ENCODE assay signal across 7 mouse cellular contexts in genomic region chr10:81192270-81192967, GRCm38 (mm10). TPM values are rescaled to one million over a fixed set of nuclear protein-coding genes. Genes with fewer than 3 reads are reported as not detected.
DNase-seq lines count a peak whose midpoint lies in the region; ATAC-seq lines count a peak whose summit lies in the region.

No protein-coding gene starts in this region.

- H3K4me2 ChIP-seq in midbrain, embryonic 11.5 days: peak overlapping the region; percentile 95

- H3K4me1 ChIP-seq in limb, embryonic 10.5 days: peaks cover 32% of the 10 kb centered on the region
- H3K4me1 ChIP-seq in midbrain, embryonic 11.5 days (ENCODE audit: control insufficient read depth, insufficient read depth, low read length): peaks cover 15% of the 10 kb centered on the region

- under 1% methylated on average over 93 of the region's 93 CpGs for WGBS in limb, embryonic 10.5 days
- 1% methylated on average over 92 of the region's 93 CpGs for WGBS in midbrain, embryonic 11.5 days

- no peaks in the 10 kb centered on the region for H3K9me3 ChIP-seq in limb, embryonic 10.5 days (replicated peaks)
- no peaks in the 10 kb centered on the region for H3K9me3 ChIP-seq in midbrain, embryonic 11.5 days (ENCODE audit: control insufficient read depth, low read length)

- peak overlapping the region; percentile 86 for H3K9ac ChIP-seq in midbrain, embryonic 11.5 days (ENCODE audit: low read length)

- peak; percentile 38 for ATAC-seq in granulocyte monocyte progenitor cell, adult 5-6 weeks (replicated peaks; ENCODE audit: poor library complexity, severe bottlenecking)
- peak; percentile 84 for ATAC-seq in midbrain, embryonic 11.5 days (ENCODE audit: low FRiP score)

- peaks cover 47% of the 10 kb centered on the region for H3K27me3 ChIP-seq in limb, embryonic 10.5 days (ENCODE audit: low read depth, poor library complexity, severe bottlenecking)
- H3K27me3 ChIP-seq in midbrain, embryonic 11.5 days (ENCODE audit: control insufficient read depth, insufficient read depth, low read length): peaks cover 21% of the 10 kb centered on the region

- peak overlapping the region; percentile 66 for H3K4me3 ChIP-seq in limb, embryonic 10.5 days
- peak overlapping the region; percentile 62 for H3K4me3 ChIP-seq in midbrain, embryonic 11.5 days (ENCODE audit: low read depth, low read length)

- H3K36me3 ChIP-seq in limb, embryonic 10.5 days: peaks cover 35% of the 10 kb centered on the region
- H3K36me3 ChIP-seq in midbrain, embryonic 11.5 days (ENCODE audit: control insufficient read depth, insufficient read depth, low read length): peaks cover 2% of the 10 kb centered on the region; the same call in 1 of the 2 replicates

- peak; percentile 90 for DNase-seq in adrenal gland, postnatal 14 days
- peak; percentile 79 for DNase-seq in embryo, embryonic 11.5 days (ENCODE audit: low read depth, low spot score)
- peak; percentile 91 for DNase-seq in kidney, adult 18-20 months
- peak; percentile 82 for DNase-seq in limb, embryonic 10.5 days (ENCODE audit: low spot score)
- peak; percentile 97 for DNase-seq in midbrain, embryonic 11.5 days (ENCODE audit: low spot score, missing footprints)
- DNase-seq in spleen, adult 18-20 months: peak; percentile 80 to 85

- H3K27ac ChIP-seq in limb, embryonic 10.5 days: peak overlapping the region; percentile 90
- peak overlapping the region; percentile 77 for H3K27ac ChIP-seq in midbrain, embryonic 11.5 days (ENCODE audit: low read depth, low read length)

RNA-seq across cellular contexts. Expression of gene 4930442H23Rik, which starts 8.8 kb away (rescaled TPM):
- not detected in 2 replicates for total RNA-seq in adrenal gland, postnatal 14 days (2021)
- not detected in 2 replicates for total RNA-seq in granulocyte monocyte progenitor cell, adult 5-6 weeks (2014; fragmentation: Nextera tagmentation)
- total RNA-seq in granulocyte monocyte progenitor cell, adult 5-6 weeks (2017): not detected in 2 replicates
- polyA plus RNA-seq in limb, embryonic 10.5 days (2016; fragmentation: Nextera tagmentation; extraction: Ambion mirVana): not detected in 2 replicates
- not detected in 2 replicates for polyA plus RNA-seq in midbrain, embryonic 11.5 days (2014; fragmentation: Nextera tagmentation; extraction: Ambion mirVana)

RNA-seq across cellular contexts. Expression of gene Nmrk2, which starts 9.4 kb away (rescaled TPM):
- total RNA-seq in adrenal gland, postnatal 14 days (2021): not detected in 2 replicates
- not detected in 2 replicates for total RNA-seq in granulocyte monocyte progenitor cell, adult 5-6 weeks (2014; fragmentation: Nextera tagmentation)
- total RNA-seq in granulocyte monocyte progenitor cell, adult 5-6 weeks (2017): not detected in 2 replicates
- polyA plus RNA-seq in limb, embryonic 10.5 days (2016; fragmentation: Nextera tagmentation; extraction: Ambion mirVana): not detected in 2 replicates
- polyA plus RNA-seq in midbrain, embryonic 11.5 days (2014; fragmentation: Nextera tagmentation; extraction: Ambion mirVana): not detected in 2 replicates

RNA-seq across cellular contexts. Expression of gene Dapk3, which starts 9.6 kb away (rescaled TPM):
- total RNA-seq in adrenal gland, postnatal 14 days (2021): 58.3 and 62.2 TPM in 2 replicates
- total RNA-seq in granulocyte monocyte progenitor cell, adult 5-6 weeks (2014; fragmentation: Nextera tagmentation): 25.7 and 40.8 TPM in 2 replicates
- total RNA-seq in granulocyte monocyte progenitor cell, adult 5-6 weeks (2017): 20.5 and 33.0 TPM in 2 replicates
- 46.5 and 52.0 TPM in 2 replicates for polyA plus RNA-seq in limb, embryonic 10.5 days (2016; fragmentation: Nextera tagmentation; extraction: Ambion mirVana)
- 49.7 and 50.6 TPM in 2 replicates for polyA plus RNA-seq in midbrain, embryonic 11.5 days (2014; fragmentation: Nextera tagmentation; extraction: Ambion mirVana)

RNA-seq across cellular contexts. Expression of gene Eef2, which starts 16.0 kb away (rescaled TPM):
- 1,390 and 1,511 TPM in 2 replicates for total RNA-seq in adrenal gland, postnatal 14 days (2021)
- 843 and 1,029 TPM in 2 replicates for total RNA-seq in granulocyte monocyte progenitor cell, adult 5-6 weeks (2014; fragmentation: Nextera tagmentation)
- 1,504 and 1,576 TPM in 2 replicates for total RNA-seq in granulocyte monocyte progenitor cell, adult 5-6 weeks (2017)
- 575 and 611 TPM in 2 replicates for polyA plus RNA-seq in limb, embryonic 10.5 days (2016; fragmentation: Nextera tagmentation; extraction: Ambion mirVana)
- polyA plus RNA-seq in midbrain, embryonic 11.5 days (2014; fragmentation: Nextera tagmentation; extraction: Ambion mirVana): 398 and 422 TPM in 2 replicates

RNA-seq across cellular contexts. Expression of gene Pias4, which starts 24.7 kb away (rescaled TPM):
- total RNA-seq in adrenal gland, postnatal 14 days (2021): 27.3 and 28.3 TPM in 2 replicates
- total RNA-seq in granulocyte monocyte progenitor cell, adult 5-6 weeks (2014; fragmentation: Nextera tagmentation): 6.3 and 22.9 TPM in 2 replicates
- 7.8 and 8.1 TPM in 2 replicates for total RNA-seq in granulocyte monocyte progenitor cell, adult 5-6 weeks (2017)
- 73.6 and 73.9 TPM in 2 replicates for polyA plus RNA-seq in limb, embryonic 10.5 days (2016; fragmentation: Nextera tagmentation; extraction: Ambion mirVana)
- 42.1 and 46.5 TPM in 2 replicates for polyA plus RNA-seq in midbrain, embryonic 11.5 days (2014; fragmentation: Nextera tagmentation; extraction: Ambion mirVana)

Comparison
In these comparisons a context has a peak if more than half of its experiments do, and no peak if none do; other contexts are left out.
1. Peak in every context shown above with its lines: DNase-seq, ATAC-seq, H3K4me3 ChIP-seq and H3K27ac ChIP-seq.